8 mouse cellular contexts compared by ENCODE assay signal in genomic region chr1:30948361-30948949, GRCm38 (mm10). TPM values are rescaled to one million over a fixed set of nuclear protein-coding genes. Genes with fewer than 3 reads are reported as not detected.
DNase-seq lines count a peak whose midpoint lies in the region; ATAC-seq and TF ChIP-seq lines count a peak whose summit lies in the region.

No protein-coding gene starts in this region.

- 2% methylated on average over 16 of the region's 16 CpGs for WGBS in midbrain, embryonic 11.5 days

- H3K4me2 ChIP-seq in midbrain, embryonic 11.5 days = peak overlapping the region; percentile 54

- H3K9ac ChIP-seq in MEL (ENCODE audit: control insufficient read depth, low read depth, low read length, poor library complexity, severe bottlenecking) = peak overlapping the region; percentile 97
- peak overlapping the region; percentile 97 for H3K9ac ChIP-seq in midbrain, embryonic 11.5 days (ENCODE audit: low read length)

- H3K27ac ChIP-seq in MEL (ENCODE audit: control insufficient read depth, low read depth, low read length) = peak overlapping the region; percentile 76
- H3K27ac ChIP-seq in midbrain, embryonic 11.5 days (ENCODE audit: low read depth, low read length) = peak overlapping the region; percentile 99

- H3K36me3 ChIP-seq in MEL (ENCODE audit: control insufficient read depth in 1 of 2, insufficient read depth in 2 of 2, low read length in 2 of 2) = peaks cover 15 to 17% of the 10 kb centered on the region in 2 experiments
- H3K36me3 ChIP-seq in midbrain, embryonic 11.5 days (ENCODE audit: control insufficient read depth, insufficient read depth, low read length) = peaks cover 14% of the 10 kb centered on the region

- no peaks in the 10 kb centered on the region for H3K27me3 ChIP-seq in MEL (ENCODE audit: control insufficient read depth in 1 of 2, insufficient read depth in 2 of 2, low read length in 2 of 2)
- no peaks in the 10 kb centered on the region for H3K27me3 ChIP-seq in midbrain, embryonic 11.5 days (ENCODE audit: control insufficient read depth, insufficient read depth, low read length)

- peak; percentile 1; the same call in 1 of the 2 replicates for TF ChIP-seq RAD21 in MEL (IDR thresholded peaks at IDR 0.05; ENCODE audit: low read depth, low read length)

- peaks cover 0 to 3% of the 10 kb centered on the region in 2 experiments; a peak in 1 of 4 replicates for H3K4me1 ChIP-seq in MEL (ENCODE audit: control insufficient read depth in 1 of 2, insufficient read depth in 2 of 2, low read length in 2 of 2)
- peaks cover 6% of the 10 kb centered on the region; the same call in 1 of the 2 replicates for H3K4me1 ChIP-seq in midbrain, embryonic 11.5 days (ENCODE audit: control insufficient read depth, insufficient read depth, low read length)

- no peak for TF ChIP-seq EP300 in MEL (IDR thresholded peaks at IDR 0.05; ENCODE audit: low read depth in 1 of 2, low read length in 2 of 2)

- no peaks in the 10 kb centered on the region for H3K9me3 ChIP-seq in MEL (replicated peaks; ENCODE audit: insufficient read depth, low read length)
- no peaks in the 10 kb centered on the region for H3K9me3 ChIP-seq in midbrain, embryonic 11.5 days (ENCODE audit: control insufficient read depth, low read length)

- TF ChIP-seq CTCF in MEL (IDR thresholded peaks at IDR 0.05 in 2 of 3, conservative IDR thresholded peaks at IDR 0.05 in 1 of 3; ENCODE audit: control insufficient read depth in 1 of 3, insufficient read depth in 1 of 3, low read depth in 2 of 3, low read length in 3 of 3, poor library complexity in 1 of 3, severe bottlenecking in 1 of 3) = peak; percentile 19 to 61 (median 21); a peak in 4 of 6 replicates

- peaks cover 23% of the 10 kb centered on the region for H3K79me2 ChIP-seq in MEL (ENCODE audit: control insufficient read depth, insufficient read depth, low read length, poor library complexity)

- H3K4me3 ChIP-seq in MEL (ENCODE audit: control insufficient read depth in 1 of 2, insufficient read depth in 1 of 2, low read depth in 2 of 2, low read length in 2 of 2) = peak overlapping the region; percentile 82 to 96
- peak overlapping the region; percentile 92 for H3K4me3 ChIP-seq in midbrain, embryonic 11.5 days (ENCODE audit: low read depth, low read length)

- no peak for TF ChIP-seq POLR2A in MEL (IDR thresholded peaks at IDR 0.05; ENCODE audit: control insufficient read depth in 1 of 2, insufficient read depth in 1 of 2, low read depth in 1 of 2, low read length in 2 of 2, poor library complexity in 1 of 2)

- peak; percentile 15 to 59 for DNase-seq in heart, adult 18-20 months
- no peak for DNase-seq in heart, adult 11 months
- DNase-seq in MEL (ENCODE audit: low read depth, low spot score) = peak; percentile 80
- peak; percentile 71 for DNase-seq in embryo, embryonic 10 days (ENCODE audit: low spot score)
- peak; percentile 21 to 25 for DNase-seq in heart, postnatal 36 days
- peak; percentile 25 for DNase-seq in left cerebral cortex, postnatal 4 days
- DNase-seq in midbrain, embryonic 11.5 days (ENCODE audit: low spot score, missing footprints) = peak; percentile 91
- peak; percentile 37 for DNase-seq in thymus, postnatal 4 days

- no peak for ATAC-seq in midbrain, embryonic 11.5 days (ENCODE audit: low FRiP score)

- intact Hi-C loops in heart, postnatal 36 days (cut with DNase I) = loop anchor here (2.0 to 5.0 kb wide), 5 partner anchors 72 to 204 kb away; partner anchors contain the start of gene Phf3
- intact Hi-C loops in left cerebral cortex, postnatal 4 days (cut with DNase I) = loop anchor here (5.0 to 10.0 kb wide), 2 partner anchors 76 to 144 kb away; partner anchors contain the start of gene Phf3

TF ChIP-seq in MEL, 35 proteins besides CTCF, POLR2A, EP300 and RAD21:
- TF ChIP-seq ZNF384 (IDR thresholded peaks at IDR 0.05; ENCODE audit: low read depth, low read length) = peak; percentile 85
- TF ChIP-seq NRF1 (IDR thresholded peaks at IDR 0.05; ENCODE audit: insufficient read depth, low read depth, low read length, poor library complexity, severe bottlenecking) = no peak
- TF ChIP-seq TAL1 (IDR thresholded peaks at IDR 0.05; ENCODE audit: low read length) = no peak
- TF ChIP-seq HCFC1 (IDR thresholded peaks at IDR 0.05; ENCODE audit: low read depth, low read length) = peak; percentile 63
- no peak for TF ChIP-seq ETS1 (IDR thresholded peaks at IDR 0.05; ENCODE audit: low read depth, low read length)
- no peak for TF ChIP-seq ZC3H11A (IDR thresholded peaks at IDR 0.05; ENCODE audit: low read depth, low read length)
- TF ChIP-seq TBP (IDR thresholded peaks at IDR 0.05; ENCODE audit: low read depth, low read length) = peak; percentile 37; the same call in 1 of the 2 replicates
- peak; percentile 61 for TF ChIP-seq MXI1 (IDR thresholded peaks at IDR 0.05; ENCODE audit: low read depth, low read length)
- peak; percentile 77 for TF ChIP-seq SIN3A (IDR thresholded peaks at IDR 0.05; ENCODE audit: low read length)
- TF ChIP-seq SMC3 (IDR thresholded peaks at IDR 0.05; ENCODE audit: low read depth, low read length) = no peak
- TF ChIP-seq KAT2A (conservative IDR thresholded peaks at IDR 0.05; ENCODE audit: low read depth, low read length) = no peak
- no peak for TF ChIP-seq MAX (IDR thresholded peaks at IDR 0.05; ENCODE audit: low read length)
- TF ChIP-seq USF1 (IDR thresholded peaks at IDR 0.05; ENCODE audit: low read depth, low read length) = no peak
- TF ChIP-seq USF2 (IDR thresholded peaks at IDR 0.05; ENCODE audit: borderline replicate concordance in 1 of 2, insufficient read depth in 1 of 2, low read depth in 1 of 2, low read length in 2 of 2) = no peak

RNA-seq across cellular contexts. Expression of gene AC153137.1, which starts 29.3 kb away (rescaled TPM):
- total RNA-seq in heart, adult 18-20 months (2021) = not detected
- not detected in 2 replicates for total RNA-seq in MEL (2012; rRNA removed)
- not detected for polyA plus RNA-seq in MEL (2012; ENCODE audit: insufficient read depth in 1 of 2, insufficient read length in 2 of 2, low read depth in 1 of 2, low replicate concordance in 2 of 2, missing spikeins in 1 of 2)
- total RNA-seq in heart, postnatal 36 days (2021) = not detected
- not detected for total RNA-seq in left cerebral cortex, postnatal 4 days (2021)
- polyA plus RNA-seq in midbrain, embryonic 11.5 days (2014; fragmentation: Nextera tagmentation; extraction: Ambion mirVana) = not detected in 2 replicates
